Mouse (Mus musculus): ENCODE results near the gene Ttc21a.
A peak's percentile ranks its signal among the peaks of the same experiment; 100 is the strongest.

DNA sequence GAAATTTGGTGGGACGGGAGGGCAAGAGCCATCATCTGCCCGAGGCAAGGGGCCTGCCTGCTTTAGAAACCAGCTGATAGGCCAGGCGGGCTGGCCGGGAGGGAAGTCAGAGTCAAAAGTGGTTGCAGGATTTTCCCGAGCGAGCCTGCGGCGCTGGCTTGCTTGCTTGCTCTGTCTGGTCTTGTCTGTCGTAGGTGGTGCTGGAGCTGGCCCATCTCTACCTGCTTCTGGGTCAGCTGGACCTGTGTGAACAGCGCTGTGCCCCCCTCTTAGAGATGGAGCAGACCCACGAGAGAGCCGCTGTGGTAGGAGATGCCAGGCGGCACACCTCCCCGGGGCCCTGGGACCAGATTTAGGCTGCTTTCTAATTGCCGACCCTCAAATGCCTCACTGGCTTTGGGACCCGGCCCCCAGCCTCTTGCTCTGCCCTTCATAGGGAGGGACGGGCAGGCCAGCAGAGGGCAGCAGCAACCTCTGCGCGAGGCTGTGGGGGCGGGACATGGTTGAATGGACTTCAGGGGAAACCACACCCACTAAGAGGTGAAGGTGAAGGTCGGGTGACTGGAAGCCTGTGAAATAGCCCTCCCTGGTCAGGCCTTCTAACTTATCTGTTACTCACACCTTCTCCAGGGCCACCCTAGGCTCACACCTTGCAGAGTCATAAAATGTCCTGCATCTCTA lies 25.7 kb downstream of the Ttc21a start:
- TF ChIP-seq POLR2A (IDR thresholded peaks at IDR 0.05; ENCODE audit: borderline replicate concordance, extremely low read depth, low read depth, low read length) (no peak), CTCF (IDR thresholded peaks at IDR 0.05; ENCODE audit: insufficient read depth, low read length) (peak; percentile 68)
